Mouse (Mus musculus): ENCODE results near the gene Crispld2. TPM values are rescaled to one million over a fixed set of nuclear protein-coding genes. Genes with fewer than 3 reads are reported as not detected.

Gene Crispld2
- polyA plus RNA-seq, 1 experiment, result 2.4 TPM

DNA sequence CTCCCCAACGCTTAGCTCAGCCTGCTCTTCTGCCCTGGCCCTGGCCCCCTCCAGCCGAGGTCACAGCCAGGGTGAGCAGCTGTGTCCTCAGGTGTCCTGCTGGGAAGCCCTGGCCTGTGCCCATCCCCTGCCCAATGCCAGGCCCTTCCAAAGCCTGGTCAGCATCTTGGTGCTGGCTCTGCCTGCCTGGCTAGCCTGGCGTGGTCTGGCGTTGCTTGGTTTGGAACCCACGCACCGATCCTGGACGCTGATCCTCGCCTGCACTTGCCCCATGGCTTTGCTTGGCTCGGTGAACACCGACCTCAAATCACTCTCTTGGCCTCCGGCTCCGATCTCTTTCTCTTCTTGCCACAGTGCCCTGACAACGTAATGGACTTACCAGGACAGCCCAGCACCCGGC, 70.5 kb downstream of the Crispld2 start:
- TF ChIP-seq POLR2A (IDR thresholded peaks at IDR 0.05; ENCODE audit: borderline replicate concordance, insufficient read depth, low read length) (no peak), CTCF (IDR thresholded peaks at IDR 0.05; ENCODE audit: borderline replicate concordance, insufficient read depth, low read depth, low read length) (no peak)
- H3K27me3 ChIP-seq (ENCODE audit: control insufficient read depth, insufficient read depth, low read length), result no peaks in the 10 kb centered on the region
- 30% methylated on average over 14 of the region's 14 CpGs for whole genome bisulfite sequencing
- no peak overlapping the region for H3K27ac ChIP-seq (ENCODE audit: insufficient read depth, low read length)
- peaks cover 11% of the 10 kb centered on the region for H3K4me1 ChIP-seq (ENCODE audit: control insufficient read depth, insufficient read depth, low read length)
- DNase-seq, result peak in 1 of 2 experiments; percentile 36
- H3K4me3 ChIP-seq (replicated peaks; ENCODE audit: insufficient read depth, low read depth, low read length), result no peak overlapping the region

DNA sequence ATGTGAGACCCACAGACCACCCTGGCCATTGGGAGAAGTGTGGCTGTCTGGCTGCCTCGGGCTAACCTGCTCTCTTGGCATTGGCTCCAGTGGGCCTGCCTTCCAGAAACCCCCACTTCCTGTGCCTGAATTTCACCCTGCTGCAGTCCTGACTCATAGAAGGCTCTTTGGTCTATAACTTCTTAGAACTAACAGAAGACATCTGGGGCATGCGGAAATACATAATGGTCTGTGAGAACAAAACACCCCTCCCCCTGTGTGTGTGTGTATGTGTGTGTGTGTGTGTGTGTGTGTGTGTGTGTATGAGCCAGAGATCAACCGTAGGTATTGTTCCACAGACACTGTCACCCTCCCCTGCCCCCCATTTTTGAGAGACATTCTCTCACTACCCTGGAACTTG, 71.1 kb downstream of the Crispld2 start:
- no peak for DNase-seq
- Histone ChIP-seq H3K27me3 (ENCODE audit: control insufficient read depth, insufficient read depth, low read length) (no peaks in the 10 kb centered on the region), H3K4me3 (replicated peaks; ENCODE audit: insufficient read depth, low read depth, low read length) (no peak overlapping the region), H3K4me1 (ENCODE audit: control insufficient read depth, insufficient read depth, low read length) (peaks cover 17% of the 10 kb centered on the region), H3K27ac (ENCODE audit: insufficient read depth, low read length) (no peak overlapping the region)
- 88% methylated on average over 3 of the region's 3 CpGs for WGBS
- TF ChIP-seq POLR2A (IDR thresholded peaks at IDR 0.05; ENCODE audit: borderline replicate concordance, insufficient read depth, low read length) (no peak), CTCF (IDR thresholded peaks at IDR 0.05; ENCODE audit: borderline replicate concordance, insufficient read depth, low read depth, low read length) (no peak)

GRCm38 (mm10) chr8:120065611-120066010, 73.4 kb downstream of the Crispld2 start:
- no peak for DNase-seq
- H3K4me1 ChIP-seq (ENCODE audit: control insufficient read depth, insufficient read depth, low read length), result peaks cover 21% of the 10 kb centered on the region
- TF ChIP-seq POLR2A (IDR thresholded peaks at IDR 0.05; ENCODE audit: borderline replicate concordance, insufficient read depth, low read length), result no peak
- no peak for TF ChIP-seq CTCF (IDR thresholded peaks at IDR 0.05; ENCODE audit: borderline replicate concordance, insufficient read depth, low read depth, low read length)
- H3K4me3 ChIP-seq (replicated peaks; ENCODE audit: insufficient read depth, low read depth, low read length), result no peak overlapping the region
- WGBS, result 91% methylated on average over 8 of the region's 8 CpGs
- H3K27me3 ChIP-seq (ENCODE audit: control insufficient read depth, insufficient read depth, low read length), result no peaks in the 10 kb centered on the region
- H3K27ac ChIP-seq (ENCODE audit: insufficient read depth, low read length), result no peak overlapping the region

- Histone ChIP-seq H3K27ac (ENCODE audit: insufficient read depth, low read length) (no peak overlapping the region), H3K4me3 (replicated peaks; ENCODE audit: insufficient read depth, low read depth, low read length) (no peak overlapping the region), H3K27me3 (ENCODE audit: control insufficient read depth, insufficient read depth, low read length) (no peaks in the 10 kb centered on the region), H3K4me1 (ENCODE audit: control insufficient read depth, insufficient read depth, low read length) (peaks cover 21% of the 10 kb centered on the region)
- no peak for TF ChIP-seq POLR2A (IDR thresholded peaks at IDR 0.05; ENCODE audit: borderline replicate concordance, insufficient read depth, low read length)
- no peak for TF ChIP-seq CTCF (IDR thresholded peaks at IDR 0.05; ENCODE audit: borderline replicate concordance, insufficient read depth, low read depth, low read length)
- no peak for DNase-seq
- 64% methylated on average over 4 of the region's 4 CpGs for whole genome bisulfite sequencing
Measured at GRCm38 (mm10) chr8:120066226-120066625, 74.0 kb downstream of the Crispld2 start.

DNA sequence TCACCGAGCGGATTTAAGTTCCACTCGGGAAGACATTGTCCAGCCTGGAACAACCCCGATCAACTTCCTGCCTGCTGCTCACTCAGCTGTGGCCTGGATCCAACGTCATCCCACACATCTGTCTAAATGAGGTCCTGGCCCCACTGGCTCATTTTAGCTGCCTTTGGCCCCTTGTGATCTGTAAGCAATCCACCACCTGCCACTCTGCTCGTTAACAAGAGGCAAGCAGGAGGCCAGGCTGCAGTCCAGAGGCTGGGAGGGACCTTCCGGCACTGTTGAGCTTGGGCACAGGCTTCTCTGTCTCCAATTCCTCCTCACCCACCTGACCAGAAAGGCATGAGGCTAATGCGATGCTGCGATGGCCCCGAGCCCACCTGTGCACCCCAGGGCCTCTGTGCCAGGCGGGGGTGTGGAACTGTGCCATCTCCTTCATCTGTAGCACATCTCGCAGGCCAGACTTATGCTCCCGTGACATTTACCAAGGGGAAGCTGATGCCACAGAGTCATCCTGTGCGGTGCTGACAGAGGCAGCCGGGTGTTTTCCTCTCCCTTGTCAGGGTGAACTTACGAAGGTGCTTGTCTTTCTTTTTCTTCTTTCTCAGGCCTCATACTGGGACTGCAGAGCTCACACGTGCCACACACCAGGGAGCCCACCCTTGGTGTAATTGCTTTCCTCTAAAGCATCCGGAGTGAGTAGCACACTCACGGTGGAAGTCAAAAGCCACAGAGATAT, 75.9 kb downstream of the Crispld2 start:
- TF ChIP-seq CTCF (IDR thresholded peaks at IDR 0.05; ENCODE audit: borderline replicate concordance, insufficient read depth, low read depth, low read length) (no peak), POLR2A (IDR thresholded peaks at IDR 0.05; ENCODE audit: borderline replicate concordance, insufficient read depth, low read length) (no peak)
- peak; percentile 70 to 73 for DNase-seq
- no peaks in the 10 kb centered on the region for H3K27me3 ChIP-seq (ENCODE audit: control insufficient read depth, insufficient read depth, low read length)
- H3K4me3 ChIP-seq (replicated peaks; ENCODE audit: insufficient read depth, low read depth, low read length), result no peak overlapping the region
- peaks cover 28% of the 10 kb centered on the region for H3K4me1 ChIP-seq (ENCODE audit: control insufficient read depth, insufficient read depth, low read length)
- no peak overlapping the region for H3K27ac ChIP-seq (ENCODE audit: insufficient read depth, low read length)
- 11% methylated on average over 19 of the region's 19 CpGs for WGBS

- Histone ChIP-seq H3K4me1 (ENCODE audit: control insufficient read depth, insufficient read depth, low read length) (peaks cover 29% of the 10 kb centered on the region), H3K4me3 (replicated peaks; ENCODE audit: insufficient read depth, low read depth, low read length) (no peak overlapping the region), H3K27me3 (ENCODE audit: control insufficient read depth, insufficient read depth, low read length) (no peaks in the 10 kb centered on the region), H3K27ac (ENCODE audit: insufficient read depth, low read length) (peak overlapping the region; percentile 9)
- WGBS, result 22% methylated on average over 4 of the region's 4 CpGs
- DNase-seq, result peak; percentile 79 to 89
- TF ChIP-seq CTCF (IDR thresholded peaks at IDR 0.05; ENCODE audit: borderline replicate concordance, insufficient read depth, low read depth, low read length) (peak; percentile 94), POLR2A (IDR thresholded peaks at IDR 0.05; ENCODE audit: borderline replicate concordance, insufficient read depth, low read length) (no peak)
Measured at GRCm38 (mm10) chr8:120071684-120072083, 79.4 kb downstream of the Crispld2 start.

- 19% methylated on average over 9 of the region's 9 CpGs for WGBS
- no peak overlapping the region for H3K4me3 ChIP-seq (replicated peaks; ENCODE audit: insufficient read depth, low read depth, low read length)
- TF ChIP-seq CTCF (IDR thresholded peaks at IDR 0.05; ENCODE audit: borderline replicate concordance, insufficient read depth, low read depth, low read length) (no peak), POLR2A (IDR thresholded peaks at IDR 0.05; ENCODE audit: borderline replicate concordance, insufficient read depth, low read length) (no peak)
- H3K4me1 ChIP-seq (ENCODE audit: control insufficient read depth, insufficient read depth, low read length), result peaks cover 29% of the 10 kb centered on the region
- DNase-seq, result peak; percentile 79 to 90
- peak overlapping the region; percentile 9 for H3K27ac ChIP-seq (ENCODE audit: insufficient read depth, low read length)
- H3K27me3 ChIP-seq (ENCODE audit: control insufficient read depth, insufficient read depth, low read length), result no peaks in the 10 kb centered on the region
Measured at GRCm38 (mm10) chr8:120072259-120072658, 80.0 kb downstream of the Crispld2 start.

GRCm38 (mm10) chr8:120072827-120073226, 80.6 kb downstream of the Crispld2 start:
- no peak overlapping the region for H3K4me3 ChIP-seq (replicated peaks; ENCODE audit: insufficient read depth, low read depth, low read length)
- peaks cover 27% of the 10 kb centered on the region for H3K4me1 ChIP-seq (ENCODE audit: control insufficient read depth, insufficient read depth, low read length)
- H3K27me3 ChIP-seq (ENCODE audit: control insufficient read depth, insufficient read depth, low read length), result no peaks in the 10 kb centered on the region
- TF ChIP-seq POLR2A (IDR thresholded peaks at IDR 0.05; ENCODE audit: borderline replicate concordance, insufficient read depth, low read length) (no peak), CTCF (IDR thresholded peaks at IDR 0.05; ENCODE audit: borderline replicate concordance, insufficient read depth, low read depth, low read length) (no peak)
- 54% methylated on average over 8 of the region's 8 CpGs for WGBS
- peak in 1 of 2 experiments; percentile 49 for DNase-seq
- no peak overlapping the region for H3K27ac ChIP-seq (ENCODE audit: insufficient read depth, low read length)

All from cerebellum, adult 2 months (tissue).